Mouse (Mus musculus): Measurements from ENCODE around the gene Fam129a.

- TF ChIP-seq MYOG (IDR thresholded peaks at IDR 0.05; ENCODE audit: control insufficient read depth, extremely low read depth, insufficient read length) (no peak), USF1 (IDR thresholded peaks at IDR 0.05; ENCODE audit: low read depth) (no peak)
Measured at GRCm38 (mm10) chr1:151682896-151683295, 111.9 kb downstream of the Fam129a start.

All from C2C12 (cell line).